Mouse (Mus musculus): ENCODE data around the gene Lefty1.

DNA sequence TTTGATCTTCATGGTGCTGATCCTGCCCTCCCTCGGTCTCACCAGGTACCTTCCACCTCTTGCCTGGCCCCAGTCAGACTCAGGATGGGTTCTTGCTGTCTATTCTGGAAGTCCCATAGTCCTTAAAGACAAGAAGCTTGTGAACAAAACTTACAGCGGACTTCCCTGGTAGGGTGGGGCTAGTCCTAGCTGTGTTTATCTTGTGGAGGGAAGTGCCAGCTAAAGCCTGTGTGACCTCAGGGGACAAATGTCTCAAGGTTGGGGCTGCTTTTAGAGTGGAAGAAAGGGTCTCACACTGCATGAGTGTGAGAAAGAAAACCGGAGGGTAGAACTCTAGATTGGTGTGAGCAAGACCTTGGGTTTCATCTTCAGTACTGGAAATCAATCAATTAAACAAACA, 31.0 kb downstream of the Lefty1 start:
- TF ChIP-seq CTCF (IDR thresholded peaks at IDR 0.05; ENCODE audit: low read depth) (no peak), EP300 (optimal IDR thresholded peaks at IDR 0.05) (no peak)
